Mouse (Mus musculus) frontal cortex, postnatal 25 days (tissue): ENCODE data around the gene Dnah12.
"Not testable (repeated sequence)": the region's sequence is repeated elsewhere in the genome, so short reads cannot be mapped to it uniquely, and the experiment has no call there.

Source experiments
- DNase-seq, 2 experiments: peaks; one replicate each; pipeline ENCODE4 v3.0.0; 2022; ENCODE audit warnings: low spot score in 2 of 2

Gene Dnah12

DNA sequence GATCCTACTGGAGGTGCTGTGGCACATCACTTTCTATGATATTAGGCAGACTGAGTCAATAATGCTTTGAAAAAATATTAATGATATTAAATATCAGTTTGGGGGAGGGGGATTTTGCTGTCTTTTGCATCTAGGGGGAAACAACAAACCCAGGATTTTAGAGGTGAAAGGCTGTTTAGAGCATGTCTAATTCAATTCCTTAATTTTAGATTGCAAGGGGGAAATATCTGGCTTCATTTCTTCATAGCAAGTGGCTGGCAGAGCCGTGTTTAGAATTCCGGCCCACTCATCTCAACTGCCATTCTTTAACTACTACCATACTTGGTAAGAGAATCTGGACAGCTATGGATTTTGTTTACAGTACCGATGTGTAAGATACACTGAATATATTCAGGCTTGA, at the start of gene Dnah12:
Gene Dnah12, plus strand, starts transcription at position 301 of the 400 bp plus-strand sequence.
- no peak for DNase-seq

GRCm38 (mm10) chr14:26645989-26646650, 47.0 kb upstream of the Dnah12 start:
- DNase-seq = no peak

- no peak for DNase-seq
Measured at GRCm38 (mm10) chr14:26647811-26648210, 45.3 kb upstream of the Dnah12 start.

DNA sequence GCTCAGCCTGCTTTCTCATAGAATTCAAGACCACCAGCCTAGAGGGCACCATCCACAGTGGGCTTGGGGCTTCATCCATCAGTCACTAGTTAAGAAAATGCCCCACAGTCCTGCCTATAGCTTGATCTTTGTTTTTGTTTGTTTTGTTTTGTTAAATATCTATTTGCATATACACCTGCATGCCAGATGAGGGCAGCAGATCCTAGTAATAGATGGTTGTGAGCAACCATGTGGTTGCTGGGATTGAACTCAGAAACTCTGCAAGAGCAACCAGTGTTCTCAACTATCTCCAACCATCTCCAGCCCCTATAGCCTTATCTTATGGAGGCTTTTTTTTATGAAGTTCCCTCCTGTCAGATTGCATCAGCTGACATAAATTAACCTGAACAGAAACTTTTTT, 41.2 kb upstream of the Dnah12 start:
- DNase-seq = no peak

GRCm38 (mm10) chr14:26658178-26658577, 34.9 kb upstream of the Dnah12 start:
- no peak for DNase-seq

DNA sequence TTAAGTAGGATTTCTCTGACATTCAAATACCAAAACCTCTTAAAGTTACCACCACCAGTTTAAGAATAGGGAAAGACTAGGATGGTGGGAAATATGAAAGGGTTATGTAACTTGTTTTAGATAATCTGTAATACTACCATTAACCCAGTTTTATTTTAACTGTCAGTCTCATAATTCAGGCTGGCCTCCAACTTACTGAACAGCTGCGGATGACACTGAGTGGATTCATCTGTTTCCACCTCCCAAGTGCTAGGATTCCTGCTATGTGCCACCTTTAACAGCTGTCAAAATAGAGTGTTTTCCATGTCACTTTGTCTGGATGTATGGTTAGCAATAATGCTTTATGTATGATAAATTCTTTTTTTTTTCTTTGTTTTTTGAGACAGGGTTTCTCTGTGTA, 32.8 kb upstream of the Dnah12 start:
- no peak for DNase-seq

- no peak for DNase-seq
Measured at GRCm38 (mm10) chr14:26662016-26662415, 31.1 kb upstream of the Dnah12 start.

- no peak for DNase-seq
Measured at GRCm38 (mm10) chr14:26662488-26662887, 30.6 kb upstream of the Dnah12 start.

DNA sequence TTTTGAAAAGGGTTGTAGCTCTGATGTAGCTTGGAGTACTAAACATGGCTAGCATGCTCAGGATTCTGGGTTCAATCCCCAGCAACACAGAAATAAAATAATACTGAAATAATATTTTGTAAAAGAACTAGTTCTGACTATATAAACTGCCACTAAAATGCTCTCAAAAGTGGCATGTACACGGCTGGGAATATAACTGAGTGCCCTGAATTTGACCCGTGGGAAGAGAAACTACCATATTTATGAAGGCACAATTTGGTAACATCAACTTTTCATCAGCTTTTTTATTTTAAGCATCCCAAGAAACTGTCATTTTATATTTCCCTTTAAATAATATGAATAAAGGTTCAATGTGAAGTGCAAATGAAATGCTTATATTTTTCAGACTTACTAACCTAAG, 29.2 kb upstream of the Dnah12 start:
- DNase-seq = no peak

DNA sequence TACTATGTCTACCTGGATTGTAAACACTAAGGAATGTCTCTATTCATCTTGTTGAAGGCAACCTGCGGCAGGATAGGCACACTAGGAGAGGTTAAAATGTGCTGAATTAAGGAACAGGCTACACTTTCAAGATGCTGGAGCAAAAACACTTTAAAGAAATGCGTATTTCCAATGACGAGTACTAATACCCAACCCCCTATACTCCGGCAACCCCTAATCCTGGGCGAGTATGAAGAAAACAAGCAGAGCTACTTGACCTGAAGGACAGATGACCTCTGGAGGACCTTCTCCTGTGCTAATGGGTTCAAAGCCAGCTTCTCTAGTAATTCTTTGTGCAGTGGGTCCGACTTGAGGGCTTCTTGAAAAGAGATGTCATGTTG, 25.1 kb upstream of the Dnah12 start:
- DNase-seq = no peak

DNA sequence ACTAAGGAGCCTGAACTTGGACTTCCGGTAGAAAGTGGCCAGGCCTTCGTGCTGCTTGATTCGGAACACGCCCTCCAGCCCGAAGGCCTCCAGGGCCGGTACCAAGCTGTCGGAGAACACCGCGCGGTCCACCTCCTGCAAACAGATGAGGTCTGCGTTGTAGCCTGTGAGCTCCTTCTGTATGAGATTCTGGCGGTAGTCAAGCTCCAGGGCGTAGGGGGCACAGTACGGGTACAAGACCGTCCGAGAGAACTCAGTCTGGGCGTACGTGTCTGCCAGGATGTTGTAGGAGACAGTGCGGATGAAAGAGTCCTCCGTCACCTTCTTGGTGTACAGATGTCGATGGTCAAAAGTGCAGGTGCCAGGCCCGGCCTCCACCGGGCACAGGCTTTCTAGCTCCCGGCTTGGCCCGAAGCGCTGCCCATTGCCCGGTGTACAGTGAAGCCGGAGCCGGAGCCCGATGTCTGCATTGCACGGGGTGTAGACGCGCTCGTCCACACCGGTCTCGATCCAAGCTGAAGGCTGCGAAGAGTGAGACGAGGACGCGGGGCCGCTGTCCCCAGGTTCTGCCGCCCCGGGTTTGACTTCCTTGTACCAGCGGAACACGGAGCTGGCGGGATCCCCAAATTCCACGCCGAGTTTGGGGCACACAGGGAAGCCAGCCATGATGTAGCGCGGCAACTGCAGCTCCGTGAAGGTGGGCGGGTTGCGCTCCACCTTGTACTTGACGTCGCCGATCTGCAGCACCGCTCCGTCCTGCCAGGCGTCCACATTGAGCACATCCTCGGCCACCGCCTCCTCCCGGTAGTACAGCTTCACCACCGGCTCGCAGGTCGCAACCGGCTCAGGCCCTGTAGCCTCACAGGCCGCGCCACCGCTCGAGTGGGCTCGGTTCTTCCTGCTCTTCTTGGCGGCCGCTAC, 24.4 kb upstream of the Dnah12 start:
- DNase-seq = peak in 1 of 2 experiments; percentile 8

DNA sequence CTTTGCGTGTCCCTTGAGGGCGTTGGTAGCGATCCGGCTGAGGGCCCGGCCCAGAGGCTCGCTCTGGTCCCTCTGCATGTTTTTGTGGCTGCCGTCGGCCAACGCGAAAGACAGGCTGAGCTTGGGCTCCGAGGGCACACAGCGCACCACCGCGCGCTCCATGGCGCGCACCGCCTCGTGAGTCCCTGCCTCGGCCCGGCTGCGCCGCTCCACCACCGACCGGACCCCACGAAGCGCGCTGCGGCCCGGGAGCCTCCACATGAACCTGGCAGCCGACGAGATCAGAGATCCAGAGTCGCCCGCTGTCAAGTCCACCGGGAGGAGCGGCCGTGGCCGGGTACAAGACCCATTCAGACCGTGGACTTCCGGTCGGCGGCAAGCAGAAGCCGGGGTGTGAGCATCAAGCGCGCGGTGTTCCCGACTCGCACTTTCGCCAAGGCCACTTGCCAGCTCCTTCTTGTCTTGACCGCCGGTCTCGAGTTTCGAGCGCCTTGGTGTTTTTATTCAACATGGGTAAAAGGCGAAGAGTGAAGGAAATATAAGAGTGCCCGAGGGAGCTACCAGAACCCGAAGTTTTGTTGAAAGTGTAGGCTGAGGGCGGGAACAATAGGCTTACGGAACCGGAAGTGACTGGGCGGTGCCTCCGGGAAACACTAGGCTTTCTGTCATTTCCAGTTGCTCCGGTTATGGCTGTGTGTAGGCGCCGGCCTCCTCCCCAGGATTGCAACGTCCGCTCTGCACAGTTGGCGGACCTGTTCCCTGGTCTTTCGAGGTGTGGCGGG, 23.6 kb upstream of the Dnah12 start, which contains the start of gene Pde12:
Gene Pde12, minus strand, starts transcription at position 592 of the 782 bp plus-strand sequence.
- peak; percentile 78 to 83 for DNase-seq

DNA sequence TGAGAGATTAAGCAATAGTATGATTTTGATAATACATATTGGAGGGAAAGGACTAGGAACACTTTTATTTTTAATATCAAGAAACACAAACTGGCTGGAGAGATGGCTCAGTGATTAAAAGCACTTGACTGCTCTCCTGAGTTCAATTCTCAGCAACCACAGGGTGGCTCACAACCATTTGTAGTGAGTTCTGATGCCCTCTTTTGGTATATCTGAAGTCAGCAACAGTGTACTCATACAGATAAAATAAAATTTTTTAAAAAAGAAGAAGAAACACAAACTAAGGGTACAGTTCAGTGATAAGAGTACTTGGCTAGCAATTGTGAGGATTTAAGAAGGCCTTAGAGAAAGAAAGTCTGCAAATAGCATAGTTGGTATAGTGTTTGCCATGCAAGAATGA, 22.1 kb upstream of the Dnah12 start:
- no peak for DNase-seq

DNA sequence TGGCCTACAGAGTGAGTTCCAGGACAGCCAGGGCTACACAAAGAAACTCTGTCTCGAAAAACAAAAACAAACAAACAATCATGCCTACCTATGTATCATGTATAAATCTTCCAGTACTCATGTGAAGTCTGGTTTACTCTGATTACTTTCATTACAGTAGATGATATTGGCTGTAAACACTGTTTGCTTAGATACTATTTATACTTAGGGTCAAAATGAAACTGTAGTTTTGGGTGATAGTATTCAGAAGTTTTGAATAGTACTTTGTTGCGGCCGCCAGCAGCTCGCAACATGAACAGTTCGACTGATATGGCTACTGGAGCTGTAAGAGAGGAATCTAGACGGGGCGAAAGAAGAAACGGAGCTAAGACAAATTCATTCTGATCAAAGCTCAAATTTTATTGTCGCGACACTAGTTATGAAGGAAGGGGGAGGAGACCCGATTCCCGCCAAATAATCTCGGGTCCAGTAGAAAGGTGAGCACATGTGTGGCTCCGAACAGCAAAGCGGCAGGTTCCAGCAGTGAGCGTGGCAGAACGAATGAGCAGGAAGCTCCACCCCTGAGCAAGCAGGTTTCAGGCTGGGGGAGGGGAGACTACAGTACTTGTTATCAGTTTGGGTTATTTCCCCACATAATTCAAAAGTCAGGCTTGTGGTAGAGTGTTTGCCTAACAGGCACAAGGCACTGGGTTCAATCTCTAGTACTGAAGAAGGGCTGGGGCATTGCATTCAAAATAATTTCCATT, 21.0 kb upstream of the Dnah12 start:
- DNase-seq = not testable (repeated sequence)

- DNase-seq = not testable (repeated sequence)
Measured at GRCm38 (mm10) chr14:26674476-26675169, 18.5 kb upstream of the Dnah12 start.

- DNase-seq = no peak
Measured at GRCm38 (mm10) chr14:26675371-26675770, 17.7 kb upstream of the Dnah12 start.

- no peak for DNase-seq
Measured at GRCm38 (mm10) chr14:26675791-26676190, 17.3 kb upstream of the Dnah12 start.

- DNase-seq = no peak
Measured at GRCm38 (mm10) chr14:26690727-26691126, 2.3 kb upstream of the Dnah12 start.

GRCm38 (mm10) chr14:26691363-26691762, 1.7 kb upstream of the Dnah12 start:
- no peak for DNase-seq

GRCm38 (mm10) chr14:26697912-26698311, 4.8 kb downstream of the Dnah12 start:
- DNase-seq = no peak

DNA sequence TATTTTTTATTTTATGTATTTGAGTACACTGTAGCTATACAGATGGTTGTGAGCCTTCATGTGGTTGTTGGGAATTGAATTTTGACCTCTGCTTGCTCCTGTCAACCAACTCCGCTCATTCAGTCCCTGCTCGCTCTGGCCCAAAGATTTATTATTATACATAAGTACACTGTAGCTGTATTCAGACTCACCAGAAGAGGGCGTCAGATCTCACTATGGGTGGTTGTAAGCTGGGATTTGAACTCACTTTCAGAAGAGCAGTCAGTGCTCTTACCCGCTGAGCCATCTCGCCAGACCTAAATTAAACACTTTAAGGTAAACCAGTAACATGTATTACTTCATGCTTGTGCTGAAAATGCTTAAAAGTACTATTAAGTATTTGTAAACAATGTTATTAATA, 12.2 kb downstream of the Dnah12 start:
- DNase-seq = not testable (repeated sequence)
